Mouse (Mus musculus): ENCODE measurements at regions not wholly inside any gene's neighbourhood (a gene's known extent, or its start where the extent isn't known, plus 50 kb on each side); places are given as distances from the start of the nearest gene placed in this dataset.

GRCm38 (mm10) chr8:86159074-86159783 lies 318.5 kb downstream of the Phkb start:
- DNase-seq = no peak

DNA sequence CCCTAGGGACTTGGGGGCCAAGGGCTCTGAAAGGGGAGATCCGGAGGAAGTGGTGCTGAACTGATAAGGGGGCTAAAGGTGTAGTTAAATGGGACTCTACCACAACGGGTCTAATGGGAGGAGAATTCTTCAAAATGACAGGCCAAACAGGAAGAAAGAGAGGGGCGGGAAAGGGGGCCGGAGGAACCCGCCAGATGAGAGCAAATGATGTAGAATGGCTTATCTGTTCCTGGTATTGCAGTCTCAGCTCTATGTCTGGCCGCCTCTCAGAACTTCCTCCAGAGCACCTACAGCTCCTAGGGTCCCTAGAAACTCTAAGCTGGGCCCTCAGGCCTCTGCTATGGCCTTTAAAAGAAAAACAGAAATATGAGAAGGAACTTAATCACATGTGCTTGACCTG lies 306.8 kb downstream of the Phkb start:
- DNase-seq = no peak

DNA sequence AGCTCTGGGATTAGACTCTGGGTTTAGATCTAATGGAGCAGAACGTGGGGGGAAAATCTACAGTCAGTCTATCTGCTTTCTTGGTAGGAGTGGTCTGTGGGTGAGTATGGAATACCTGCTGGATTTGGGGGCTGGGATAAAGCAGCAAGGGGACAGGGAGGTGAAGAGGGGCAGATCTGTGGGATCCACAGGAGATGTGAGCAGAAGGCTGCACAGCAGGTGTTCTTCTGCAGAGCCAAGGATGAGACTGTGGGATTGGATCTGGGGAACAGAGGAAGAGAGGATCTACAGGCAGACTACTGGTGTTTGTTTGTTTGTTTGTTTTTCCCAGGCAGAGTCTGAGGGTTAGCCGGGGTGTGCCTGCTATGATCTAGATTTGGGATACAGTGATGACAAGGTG lies 284.5 kb downstream of the Phkb start:
- DNase-seq = no peak

DNA sequence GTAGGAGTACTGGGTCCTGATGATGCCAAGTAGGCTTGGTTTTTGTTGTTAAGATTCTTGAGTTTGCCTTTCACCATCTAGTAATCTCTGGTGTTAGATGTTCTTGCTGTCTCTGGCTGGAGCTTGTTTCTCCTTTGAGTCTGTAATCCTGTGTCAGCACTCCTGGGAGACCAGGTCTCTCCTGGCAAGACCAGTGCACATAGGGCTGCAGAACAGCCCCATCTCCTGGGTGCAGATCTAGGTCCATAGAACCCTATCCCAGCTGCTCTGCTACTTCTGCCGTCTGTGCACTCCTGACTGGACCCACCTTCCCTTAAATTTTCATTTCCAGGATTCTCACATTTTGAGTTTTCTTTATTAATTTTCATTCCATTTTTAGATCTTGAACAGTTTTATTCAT lies 283.9 kb downstream of the Phkb start:
- no peak for DNase-seq
